Mouse (Mus musculus) liver, embryonic 15.5 days (tissue): ENCODE results near the gene Ror2. TPM values are rescaled to one million over a fixed set of nuclear protein-coding genes. Genes with fewer than 3 reads are reported as not detected.
"Not testable (repeated sequence)": the region's sequence is repeated elsewhere in the genome, so short reads cannot be mapped to it uniquely, and the experiment has no call there.

ENCODE experiments used
- ATAC-seq: fragments of 200-750 bp; cut with Nextera tagmentation; 2 replicates; pipeline ENCODE4 v1.8.0; 2017; ENCODE audit warnings: moderate number of reproducible peaks, mild to moderate bottlenecking, moderate library complexity; ENCODE audit not compliant: insufficient read depth
- H3K27ac ChIP-seq: fragments of 300-500 bp; sonication (generic); replicated peaks from 2 replicates; pipeline ENCODE4 v1.5.1; 2015; ENCODE audit warnings: mild to moderate bottlenecking, inconsistent platforms
- H3K27me3 ChIP-seq: fragments of 300-500 bp; sonication (generic); 2 replicates; pipeline ENCODE4 v1.6.1; 2015; ENCODE audit warnings: mild to moderate bottlenecking, inconsistent platforms
- H3K36me3 ChIP-seq: fragments of 300-500 bp; sonication (generic); replicated peaks from 2 replicates; pipeline ENCODE4 v1.6.1; 2015; ENCODE audit warnings: moderate library complexity, mild to moderate bottlenecking, inconsistent platforms
- H3K4me1 ChIP-seq: fragments of 300-500 bp; sonication (generic); replicated peaks from 2 replicates; pipeline ENCODE4 v1.6.1; 2015; ENCODE audit warnings: inconsistent platforms
- H3K4me2 ChIP-seq: fragments of 300-500 bp; sonication (generic); 2 replicates; pipeline ENCODE4 v1.6.1; 2015; ENCODE audit warnings: moderate library complexity, mild to moderate bottlenecking, inconsistent platforms
- H3K4me3 ChIP-seq: fragments of 300-500 bp; sonication (generic); replicated peaks from 2 replicates; pipeline ENCODE4 v1.5.1; 2015; ENCODE audit warnings: mild to moderate bottlenecking, inconsistent platforms
- H3K9ac ChIP-seq: fragments of 300-500 bp; sonication (generic); 2 replicates; pipeline ENCODE4 v1.6.1; 2015; ENCODE audit warnings: moderate library complexity, mild to moderate bottlenecking, inconsistent platforms
- H3K9me3 ChIP-seq: fragments of 300-500 bp; sonication (generic); replicated peaks from 2 replicates; pipeline ENCODE4 v1.6.1; 2016; ENCODE audit warnings: inconsistent platforms
- WGBS: fragments of 180-500 bp; shearing (Covaris S2); methylation state at CpG from one replicate; pipeline ENCODE4 v1.1.7; 2015; ENCODE audit warnings: mixed read lengths; ENCODE audit not compliant: insufficient replicate concordance; 5-methylcytosine and 5-hydroxymethylcytosine counted together
- polyA plus RNA-seq: library from polyadenylated mRNA; unstranded; fragments of >200 nt; fragmentation: Nextera tagmentation; extraction: Ambion mirVana; gene quantifications from 2 replicates; pipeline ENCODE4 v1.2.1, GENCODE M21; 2015

Ror2 gene
- 0.23 and 0.30 TPM in 2 replicates for polyA plus RNA-seq

DNA sequence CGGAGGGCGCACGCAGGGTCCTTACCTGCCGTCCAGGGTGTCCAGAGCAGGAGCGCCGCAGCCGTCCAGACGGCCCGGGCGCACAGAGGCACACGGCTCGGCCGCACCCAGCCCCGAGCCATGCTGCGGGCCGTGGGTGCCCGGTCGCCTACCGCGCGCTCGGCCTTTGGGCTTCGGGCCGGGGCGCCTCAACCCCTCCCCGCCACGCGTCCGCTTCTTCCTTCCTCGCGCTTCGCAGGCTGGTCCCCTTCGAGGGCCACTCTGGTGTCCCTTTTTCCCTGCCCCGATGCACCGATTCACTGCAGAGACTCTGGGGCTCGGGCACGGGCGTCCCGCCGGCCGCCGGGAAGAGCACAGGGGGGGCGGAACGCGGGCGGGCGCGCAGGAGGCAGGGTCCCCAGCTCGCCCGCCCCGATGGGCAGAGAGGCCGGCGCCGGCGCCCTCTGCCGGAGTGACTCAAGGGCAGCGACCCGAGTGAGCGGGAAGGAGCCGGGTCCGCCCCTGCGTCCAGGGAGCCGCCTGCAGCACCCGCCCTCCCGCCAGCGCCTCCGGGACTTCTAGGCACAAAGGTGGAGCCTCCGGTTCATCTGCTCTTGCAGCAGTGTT, at the start of gene Ror2:
Ror2 (minus strand) TSS at position 369 of the 606 bp plus-strand sequence.
- Histone ChIP-seq H3K9me3 (no peaks in the 10 kb centered on the region), H3K9ac (no peak within 1 kb of the TSS), H3K27me3 (peaks cover 64% of the 10 kb centered on the region), H3K4me1 (no peaks in the 10 kb centered on the region), H3K27ac (no peak within 1 kb of the TSS), H3K4me2 (peak within 1 kb of the TSS; percentile 50), H3K4me3 (peak within 1 kb of the TSS; percentile 32), H3K36me3 (no peaks in the 10 kb centered on the region)
- ATAC-seq: no peak
- whole genome bisulfite sequencing: 2% methylated on average over 68 of the region's 68 CpGs

GRCm38 (mm10) chr13:53333769-53334168, 47.8 kb upstream of the Ror2 start:
- ATAC-seq: no peak
- 63% methylated on average over 8 of the region's 8 CpGs for WGBS
- Histone ChIP-seq H3K27ac (no peak overlapping the region), H3K36me3 (peaks cover 40% of the 10 kb centered on the region), H3K9me3 (no peaks in the 10 kb centered on the region), H3K27me3 (no peaks in the 10 kb centered on the region), H3K4me3 (no peak overlapping the region), H3K4me1 (no peaks in the 10 kb centered on the region), H3K9ac (no peak overlapping the region), H3K4me2 (no peak overlapping the region)

DNA sequence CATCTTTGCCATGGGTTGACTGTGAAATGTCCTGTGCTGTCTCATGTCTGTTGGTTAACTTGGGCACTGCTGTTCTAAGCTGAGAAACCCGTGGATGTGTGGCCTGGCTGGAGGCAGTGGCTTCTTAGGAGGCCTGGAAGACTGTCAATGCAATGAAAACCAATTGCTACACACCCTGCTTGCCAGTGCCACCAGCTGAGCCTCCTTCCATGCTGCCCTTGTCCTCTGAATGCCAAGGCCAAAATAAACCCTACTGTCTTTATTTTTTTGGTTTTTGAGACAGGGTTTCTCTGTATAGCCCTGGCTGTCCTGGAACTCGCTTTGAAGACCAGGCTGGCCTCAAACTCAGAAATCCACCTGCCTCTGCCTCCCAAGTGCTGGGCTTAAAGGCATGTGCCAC, 44.3 kb upstream of the Ror2 start:
- Histone ChIP-seq H3K4me3 (no peak overlapping the region), H3K9ac (no peak overlapping the region), H3K9me3 (no peaks in the 10 kb centered on the region), H3K4me1 (no peaks in the 10 kb centered on the region), H3K27me3 (no peaks in the 10 kb centered on the region), H3K36me3 (peaks cover 8% of the 10 kb centered on the region; the same call in 1 of the 2 replicates), H3K4me2 (no peak overlapping the region), H3K27ac (no peak overlapping the region)
- WGBS: 48% methylated on average over 2 of the region's 2 CpGs
- no peak for ATAC-seq

- H3K36me3 ChIP-seq: no peaks in the 10 kb centered on the region
- no peak for ATAC-seq
- no peaks in the 10 kb centered on the region for H3K9me3 ChIP-seq
- no peak overlapping the region for H3K9ac ChIP-seq
- no peak overlapping the region for H3K4me2 ChIP-seq
- H3K4me1 ChIP-seq: no peaks in the 10 kb centered on the region
- no peaks in the 10 kb centered on the region for H3K27me3 ChIP-seq
- 57% methylated on average over 1 of the region's 1 CpGs for WGBS
- no peak overlapping the region for H3K4me3 ChIP-seq
- H3K27ac ChIP-seq: no peak overlapping the region
Measured at GRCm38 (mm10) chr13:53325531-53325930, 39.6 kb upstream of the Ror2 start.

- Histone ChIP-seq H3K36me3 (no peaks in the 10 kb centered on the region), H3K4me3 (no peak overlapping the region), H3K27ac (no peak overlapping the region), H3K4me2 (no peak overlapping the region), H3K27me3 (no peaks in the 10 kb centered on the region), H3K9ac (no peak overlapping the region), H3K9me3 (no peaks in the 10 kb centered on the region), H3K4me1 (no peaks in the 10 kb centered on the region)
- ATAC-seq: no peak
- WGBS: 60% methylated on average over 2 of the region's 2 CpGs
Measured at GRCm38 (mm10) chr13:53323661-53324060, 37.7 kb upstream of the Ror2 start.

DNA sequence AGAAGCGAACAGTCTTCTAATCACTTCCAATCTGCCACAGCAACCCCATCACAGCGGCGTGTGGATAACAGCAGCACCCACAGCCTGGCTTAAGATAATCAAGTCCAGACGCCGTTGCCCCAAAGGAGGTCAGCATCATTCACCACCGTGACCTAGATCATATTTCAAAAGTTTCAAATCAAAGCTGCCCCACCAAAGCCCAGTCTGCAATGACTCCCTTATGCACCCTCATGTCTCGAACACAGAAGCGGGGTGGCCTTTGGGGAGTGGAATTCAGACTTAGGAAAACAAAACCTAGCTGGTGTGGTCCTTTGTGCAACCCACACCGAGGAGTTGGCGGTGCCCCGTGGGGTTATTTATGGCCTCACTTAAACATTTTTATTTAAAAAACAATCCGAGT, 35.0 kb upstream of the Ror2 start:
- ATAC-seq: no peak
- Histone ChIP-seq H3K27ac (no peak overlapping the region), H3K27me3 (no peaks in the 10 kb centered on the region), H3K4me1 (no peaks in the 10 kb centered on the region), H3K36me3 (no peaks in the 10 kb centered on the region), H3K4me3 (no peak overlapping the region), H3K9me3 (no peaks in the 10 kb centered on the region), H3K9ac (no peak overlapping the region), H3K4me2 (no peak overlapping the region)
- 72% methylated on average over 12 of the region's 12 CpGs for WGBS

DNA sequence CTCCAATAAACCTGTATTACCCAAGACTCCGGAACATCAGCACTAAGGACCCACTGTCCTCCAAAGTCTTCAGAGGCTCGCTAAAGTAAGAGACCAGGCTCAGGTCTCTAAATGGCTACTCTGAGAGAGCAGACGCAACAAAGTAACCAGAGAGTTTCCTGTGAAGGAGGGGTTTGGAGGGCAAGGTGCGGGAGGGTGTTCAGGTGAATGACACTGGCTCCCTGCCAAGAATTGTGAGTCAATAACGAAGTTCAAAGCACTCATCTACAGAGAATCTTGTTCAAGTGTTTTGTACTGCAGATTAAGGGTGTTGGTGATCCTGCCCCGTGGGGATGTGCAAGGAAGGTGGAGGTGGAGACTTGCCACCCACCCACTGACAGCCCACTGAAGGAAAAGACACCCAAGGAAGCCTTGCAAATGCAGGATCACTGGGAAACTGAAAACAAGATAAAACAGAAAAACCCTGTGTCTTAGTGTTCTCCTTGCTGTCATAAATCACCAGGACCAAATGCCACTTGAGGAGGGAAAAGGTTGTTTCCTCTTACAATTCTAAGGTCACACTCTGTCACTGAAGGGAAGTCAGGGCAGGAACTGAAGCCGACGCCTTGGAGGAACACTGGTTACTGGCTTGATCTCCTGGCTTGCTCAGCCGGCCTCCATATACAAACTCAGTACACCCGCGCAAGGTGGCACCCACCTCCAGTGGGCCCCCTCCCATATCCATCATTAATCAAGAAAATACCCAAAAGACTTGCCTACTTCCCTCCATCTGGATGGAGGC, 30.8 kb upstream of the Ror2 start:
- Histone ChIP-seq H3K27me3 (no peaks in the 10 kb centered on the region), H3K27ac (no peak overlapping the region), H3K9ac (no peak overlapping the region), H3K4me3 (no peak overlapping the region), H3K9me3 (no peaks in the 10 kb centered on the region), H3K36me3 (no peaks in the 10 kb centered on the region), H3K4me2 (no peak overlapping the region), H3K4me1 (no peaks in the 10 kb centered on the region)
- ATAC-seq: no peak
- WGBS: 29% methylated on average over 11 of the region's 11 CpGs

DNA sequence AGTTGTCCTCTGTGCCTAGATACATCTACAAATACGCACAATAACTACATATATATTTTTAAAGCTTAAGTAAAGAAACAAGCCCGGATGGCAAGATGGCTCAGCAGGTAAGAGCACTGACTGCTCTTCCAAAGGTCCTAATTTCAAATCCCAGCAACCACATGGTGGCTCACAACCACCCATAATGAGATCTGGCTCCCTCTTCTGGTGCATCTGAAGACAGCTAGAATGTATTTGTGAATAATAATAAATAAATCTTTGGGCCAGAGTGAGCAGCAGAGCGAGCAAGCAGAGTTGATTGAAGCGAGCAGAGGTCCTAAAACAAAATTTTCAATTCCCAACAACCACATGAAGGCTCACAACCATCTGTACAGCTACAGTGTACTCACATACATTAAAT, 29.8 kb upstream of the Ror2 start:
- H3K9me3 ChIP-seq, H3K27me3 ChIP-seq, H3K4me2 ChIP-seq, ATAC-seq, H3K4me1 ChIP-seq, H3K36me3 ChIP-seq, H3K4me3 ChIP-seq, H3K9ac ChIP-seq, H3K27ac ChIP-seq: not testable (repeated sequence)
- 57% methylated on average over 4 of the region's 4 CpGs for whole genome bisulfite sequencing

GRCm38 (mm10) chr13:53310442-53310841, 24.5 kb upstream of the Ror2 start:
- ATAC-seq: no peak
- Histone ChIP-seq H3K36me3 (no peaks in the 10 kb centered on the region), H3K27me3 (peaks cover 10% of the 10 kb centered on the region), H3K4me1 (no peaks in the 10 kb centered on the region), H3K4me2 (no peak overlapping the region), H3K4me3 (no peak overlapping the region), H3K9ac (no peak overlapping the region), H3K27ac (no peak overlapping the region), H3K9me3 (no peaks in the 10 kb centered on the region)
- 59% methylated on average over 5 of the region's 5 CpGs for WGBS

DNA sequence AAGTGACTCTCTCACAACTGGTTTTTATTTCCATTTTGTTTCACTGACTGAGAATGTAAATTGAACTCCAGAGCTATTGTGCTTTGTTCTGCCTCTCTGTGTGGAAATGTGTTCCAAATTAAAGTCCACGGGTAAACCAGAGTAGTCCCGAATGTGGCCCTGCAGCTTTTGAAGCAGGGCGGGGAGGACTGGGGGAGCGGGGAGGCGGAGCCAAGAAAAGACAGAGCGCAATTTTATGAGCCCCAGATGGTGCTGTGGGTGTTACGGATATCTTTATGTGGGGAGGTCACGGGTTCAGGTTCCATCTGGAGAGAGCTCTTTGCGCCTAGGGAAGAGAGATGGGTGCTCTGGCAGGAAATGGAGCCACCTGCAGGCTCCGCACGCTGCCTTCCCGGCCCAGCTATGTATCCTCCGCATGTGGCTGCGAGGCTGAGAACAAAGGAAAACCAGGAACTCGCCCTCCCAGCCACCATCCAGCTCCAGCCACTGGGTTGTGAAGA, 23.8 kb upstream of the Ror2 start:
- Histone ChIP-seq H3K9me3 (no peaks in the 10 kb centered on the region), H3K27ac (no peak overlapping the region), H3K4me3 (no peak overlapping the region), H3K4me2 (peak overlapping the region; percentile 18; the same call in 1 of the 2 replicates), H3K36me3 (no peaks in the 10 kb centered on the region), H3K9ac (no peak overlapping the region), H3K4me1 (no peaks in the 10 kb centered on the region), H3K27me3 (peaks cover 10% of the 10 kb centered on the region)
- ATAC-seq: no peak
- WGBS: 5% methylated on average over 15 of the region's 15 CpGs

DNA sequence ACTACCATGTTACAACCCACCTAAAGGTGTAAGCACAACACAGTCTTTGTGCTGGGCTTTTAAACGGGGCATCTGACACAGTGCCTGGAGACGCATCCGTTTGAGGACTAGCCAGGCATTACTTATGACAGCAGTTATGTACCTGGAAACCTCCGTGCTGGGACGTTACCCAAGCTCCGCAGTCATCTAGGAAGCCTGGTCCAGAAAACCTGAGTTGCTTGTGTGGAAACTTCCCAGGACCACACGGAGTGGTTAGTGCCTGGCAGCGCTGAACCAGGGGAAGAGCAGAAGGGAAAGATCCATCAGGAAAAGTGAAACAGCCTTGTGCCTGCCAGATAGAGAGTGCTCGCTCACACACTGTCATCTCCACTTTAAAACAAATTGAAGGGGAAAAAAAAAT, 23.2 kb upstream of the Ror2 start:
- Histone ChIP-seq H3K27me3 (peaks cover 10% of the 10 kb centered on the region), H3K4me3 (no peak overlapping the region), H3K4me1 (no peaks in the 10 kb centered on the region), H3K9me3 (no peaks in the 10 kb centered on the region), H3K36me3 (no peaks in the 10 kb centered on the region), H3K4me2 (no peak overlapping the region), H3K9ac (no peak overlapping the region), H3K27ac (no peak overlapping the region)
- ATAC-seq: no peak
- WGBS: 38% methylated on average over 9 of the region's 9 CpGs
